Mouse (Mus musculus) kidney, adult 18-20 months (tissue): ENCODE data around the gene Myo18a.

Experiments used
- DNase-seq: peaks from one replicate; pipeline ENCODE4 v3.0.0; 2021

Myo18a gene

DNA sequence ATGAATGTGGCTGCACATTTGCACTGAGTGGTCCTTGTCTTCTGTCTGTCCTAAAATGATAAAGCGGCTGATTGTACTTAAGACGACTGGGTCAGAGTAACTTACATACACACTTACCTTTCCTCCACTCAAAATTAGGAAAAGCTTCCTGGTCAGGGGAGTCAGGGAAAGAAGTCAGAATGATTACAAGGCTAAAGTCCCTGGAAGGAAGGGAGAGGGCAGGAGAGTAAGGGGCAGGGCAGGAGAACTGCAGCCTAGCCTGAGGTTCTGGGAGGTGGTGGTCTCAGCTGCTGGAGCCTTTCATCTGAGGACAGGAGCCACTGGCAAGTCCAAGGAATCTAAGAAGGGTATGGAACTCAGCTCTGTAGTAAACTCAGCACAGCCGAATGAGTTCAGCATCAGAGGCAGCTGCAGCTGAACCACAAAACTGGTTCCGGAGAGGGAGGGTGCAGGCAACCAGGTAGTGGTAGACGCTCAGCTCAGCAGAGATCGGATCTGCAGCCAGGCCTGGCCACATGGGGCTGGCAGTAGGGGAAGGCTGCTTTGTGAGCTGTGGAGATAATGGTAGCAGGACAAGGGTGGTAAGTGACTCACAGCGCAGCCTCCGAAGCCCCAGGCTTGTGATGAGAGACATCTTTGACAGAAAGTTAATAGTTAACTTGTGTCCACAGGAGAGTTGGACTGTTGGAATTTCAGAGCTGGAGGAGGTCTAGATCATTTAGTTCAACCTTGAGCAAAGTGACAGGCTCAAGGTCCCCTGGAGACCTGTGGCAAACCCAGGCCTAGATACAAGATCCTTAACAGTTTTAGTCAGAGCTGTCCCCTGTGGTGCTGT, 9.1 kb downstream of the Myo18a start:
- DNase-seq = peak; percentile 75

DNA sequence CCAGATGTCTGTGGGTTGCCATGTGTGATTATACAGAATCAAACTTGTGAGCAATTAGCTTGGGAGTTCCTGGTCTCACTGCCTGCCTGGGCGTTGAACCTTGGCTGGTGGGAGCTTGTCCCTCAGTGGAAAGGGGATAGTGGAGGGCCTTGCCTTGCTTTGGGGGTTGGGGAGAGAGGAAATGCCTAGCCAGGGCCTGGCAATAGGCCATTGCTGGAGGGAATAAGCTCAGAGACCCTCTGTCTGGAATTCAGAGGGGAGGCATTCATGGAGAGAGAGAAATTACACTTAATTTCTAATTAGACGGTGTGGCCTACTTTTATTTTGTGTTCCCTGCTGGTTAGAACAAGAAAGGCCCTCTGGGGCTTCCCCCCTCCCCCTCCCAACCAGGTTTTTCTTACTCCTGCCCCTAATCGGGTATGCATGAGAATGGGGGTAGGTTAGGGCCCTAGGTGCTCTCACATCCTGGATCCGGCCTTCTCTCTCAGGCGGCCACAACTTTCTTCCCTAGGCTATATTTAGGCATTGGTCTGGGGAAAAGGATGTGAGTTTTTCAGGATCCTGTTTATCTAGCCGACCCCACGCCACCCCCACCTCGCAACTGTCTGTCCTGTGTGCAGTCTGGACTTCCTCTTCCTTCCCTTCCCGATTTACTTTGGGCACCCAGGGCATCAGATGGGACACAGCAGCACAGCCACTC, 12.8 kb downstream of the Myo18a start:
- DNase-seq = peak; percentile 38

DNA sequence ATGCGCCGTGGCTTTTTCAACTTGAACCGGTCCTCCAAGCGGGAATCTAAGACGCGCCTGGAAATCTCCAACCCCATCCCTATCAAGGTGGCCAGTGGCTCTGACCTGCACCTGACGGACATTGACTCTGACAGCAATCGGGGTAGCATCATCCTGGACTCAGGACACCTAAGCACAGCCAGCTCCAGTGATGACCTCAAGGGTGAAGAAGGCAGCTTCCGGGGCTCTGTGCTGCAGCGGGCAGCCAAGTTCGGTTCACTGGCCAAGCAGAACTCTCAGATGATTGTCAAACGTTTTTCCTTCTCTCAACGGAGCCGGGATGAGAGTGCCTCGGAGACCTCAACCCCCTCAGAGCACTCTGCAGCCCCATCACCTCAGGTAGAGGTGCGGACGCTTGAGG, 14.4 kb downstream of the Myo18a start:
- no peak for DNase-seq

- DNase-seq = no peak
These were observed 14.9 kb downstream of the Myo18a start for GRCm38 (mm10) chr11:77777937-77778336.

GRCm38 (mm10) chr11:77779240-77779639, 16.2 kb downstream of the Myo18a start:
- DNase-seq = no peak

DNA sequence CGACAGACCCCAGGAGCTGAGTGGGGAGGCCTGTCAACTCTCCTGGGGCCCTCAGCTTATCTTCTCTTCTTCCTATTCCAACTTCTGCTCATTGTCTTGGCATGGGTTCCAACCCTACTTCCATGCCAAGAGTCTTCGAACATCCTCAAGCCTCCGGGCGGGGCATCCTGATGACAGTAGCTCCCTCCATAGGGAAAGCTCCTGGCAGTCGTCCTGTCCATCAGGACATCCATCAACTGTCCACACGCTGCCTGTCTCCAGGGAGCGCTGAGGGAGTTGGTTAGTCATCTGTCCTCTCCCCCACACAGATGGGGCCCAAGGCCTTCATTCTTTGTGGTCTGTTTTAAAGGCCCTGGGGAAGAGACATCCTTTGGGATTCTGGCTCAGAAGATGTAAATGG, 18.0 kb downstream of the Myo18a start:
- no peak for DNase-seq

- DNase-seq = no peak
These were observed 19.2 kb downstream of the Myo18a start for GRCm38 (mm10) chr11:77782104-77782815.

GRCm38 (mm10) chr11:77783211-77783746, 20.2 kb downstream of the Myo18a start:
- peak; percentile 70 for DNase-seq

- DNase-seq = peak; percentile 69
These were observed 21.0 kb downstream of the Myo18a start for GRCm38 (mm10) chr11:77783747-77784646.

- no peak for DNase-seq
These were observed 21.8 kb downstream of the Myo18a start for GRCm38 (mm10) chr11:77784894-77785293.

- DNase-seq = no peak
These were observed 22.3 kb downstream of the Myo18a start for GRCm38 (mm10) chr11:77785396-77785767.

- DNase-seq = peak; percentile 74
These were observed 22.9 kb downstream of the Myo18a start for GRCm38 (mm10) chr11:77785768-77786561.

DNA sequence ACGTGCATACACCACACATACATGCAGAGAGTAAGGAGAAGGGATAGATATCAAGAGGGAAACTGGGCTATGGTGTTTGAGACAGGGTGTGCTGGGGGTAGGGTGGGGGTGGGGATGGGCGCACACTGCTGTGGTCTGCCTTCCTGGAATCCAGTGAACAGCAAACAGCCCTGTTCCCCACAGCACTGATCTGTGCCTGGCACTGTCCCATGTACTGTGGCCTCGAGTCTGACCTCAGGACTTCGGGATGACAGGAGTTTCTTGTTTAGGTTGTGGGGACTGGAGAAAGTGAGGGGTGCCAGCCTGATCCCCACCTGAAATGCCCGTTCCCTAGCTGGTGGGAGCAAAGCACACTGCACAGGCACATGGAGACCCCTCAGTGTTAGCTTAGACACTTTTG, 24.7 kb downstream of the Myo18a start, which contains the start of gene Gm10277:
Gene Gm10277, minus strand, starts transcription at position 41 of the 400 bp plus-strand sequence.
- DNase-seq = peak; percentile 13

GRCm38 (mm10) chr11:77789512-77789911, 26.5 kb downstream of the Myo18a start:
- no peak for DNase-seq

- no peak for DNase-seq
These were observed 27.2 kb downstream of the Myo18a start for GRCm38 (mm10) chr11:77790286-77790685.

GRCm38 (mm10) chr11:77791241-77791727, 28.2 kb downstream of the Myo18a start:
- DNase-seq = peak; percentile 47

DNA sequence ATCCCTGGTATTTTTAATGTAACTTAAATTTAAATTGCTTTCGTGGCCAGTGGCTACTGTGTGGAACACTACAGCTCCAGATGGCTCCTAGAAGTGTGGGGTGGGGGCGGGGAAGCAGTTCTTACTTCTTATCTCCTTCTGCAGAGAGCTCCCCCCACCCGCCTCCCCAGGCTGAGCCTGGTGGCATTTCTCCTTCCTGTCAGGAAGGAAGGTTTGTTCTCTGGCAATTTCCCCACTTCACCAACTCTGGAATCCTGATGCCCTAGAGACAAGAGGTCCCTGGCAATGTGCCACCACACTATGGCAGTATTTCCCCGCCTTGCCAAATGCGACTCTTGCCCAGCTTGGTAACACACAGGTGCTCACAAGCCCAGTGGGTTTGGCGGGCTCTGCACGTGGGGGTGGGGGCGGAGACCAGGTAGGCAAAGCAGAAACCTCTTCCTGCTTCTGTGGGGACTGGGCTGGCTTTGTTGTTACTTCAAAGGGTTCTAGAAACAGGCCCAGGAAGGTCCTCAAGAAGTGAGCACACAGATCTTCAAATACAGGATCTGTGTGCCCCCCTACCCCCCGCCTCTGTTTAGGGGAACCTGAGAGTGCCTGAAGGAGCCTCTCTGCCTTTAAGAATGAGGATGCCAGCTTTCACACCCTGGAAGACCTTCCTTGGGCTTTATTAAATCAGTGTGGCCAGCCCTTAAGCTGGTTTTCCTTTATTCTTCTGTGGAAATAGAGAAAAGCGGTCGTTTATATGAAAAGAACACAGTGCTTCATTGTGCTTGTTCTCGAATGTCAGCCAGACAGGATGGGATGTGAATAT, 28.9 kb downstream of the Myo18a start:
- peak; percentile 82 for DNase-seq

GRCm38 (mm10) chr11:77792566-77792909, 29.5 kb downstream of the Myo18a start:
- DNase-seq = no peak

DNA sequence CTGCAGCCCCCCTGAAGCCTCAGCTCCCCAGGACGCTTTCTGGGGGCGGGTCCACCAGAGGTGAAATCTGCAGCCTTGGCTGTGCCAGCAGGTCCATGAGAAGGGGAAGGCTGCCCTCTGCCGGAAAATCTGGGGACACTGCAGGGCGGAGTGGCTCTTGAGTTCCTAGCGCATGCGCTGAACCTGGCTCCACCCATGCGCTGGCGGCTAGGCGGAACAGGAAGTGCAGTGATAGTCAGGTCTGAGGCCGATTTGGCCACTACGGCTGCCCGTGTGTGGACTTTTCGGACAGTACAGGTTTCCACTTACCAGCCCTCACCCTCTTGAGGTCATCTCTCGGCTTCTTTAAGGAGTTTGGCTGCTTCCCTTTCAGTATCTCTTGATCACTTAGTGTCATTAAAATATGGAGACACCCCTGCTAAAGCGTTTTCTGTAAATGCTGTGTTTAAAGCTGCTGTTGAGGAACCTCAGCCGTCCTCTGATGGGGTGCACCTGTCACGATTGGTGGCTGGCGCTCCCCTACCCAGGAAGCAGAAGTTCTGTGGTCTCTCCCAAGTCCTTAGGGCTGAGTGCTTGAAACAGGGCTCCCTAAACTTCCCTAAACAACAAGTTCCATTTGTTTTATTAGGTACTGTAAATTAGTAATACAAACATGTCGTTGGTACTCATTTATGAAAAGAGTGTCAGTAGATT, 30.3 kb downstream of the Myo18a start:
- DNase-seq = peak; percentile 98

DNA sequence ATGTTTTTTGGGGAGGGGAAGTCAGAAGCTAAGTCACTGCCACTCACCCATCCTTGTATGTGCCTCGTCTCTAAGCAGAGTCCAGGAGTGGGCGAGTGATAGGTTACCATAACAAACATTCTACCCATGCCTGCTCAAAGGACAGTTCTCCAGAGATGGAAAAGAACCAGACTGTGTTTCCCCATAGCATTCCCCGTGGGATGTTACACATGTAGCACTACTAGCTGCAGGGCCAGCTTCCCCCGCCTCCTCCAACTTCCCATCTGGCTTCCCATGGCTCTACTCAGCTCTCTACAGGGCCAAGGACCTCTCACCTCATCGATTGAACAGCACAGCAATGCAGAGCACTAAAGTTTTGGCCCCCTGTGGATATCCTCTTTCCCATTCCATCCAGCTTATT, 32.2 kb downstream of the Myo18a start:
- DNase-seq = no peak
